ENCODE assay signal across 24 mouse cellular contexts in the genomic region with DNA sequence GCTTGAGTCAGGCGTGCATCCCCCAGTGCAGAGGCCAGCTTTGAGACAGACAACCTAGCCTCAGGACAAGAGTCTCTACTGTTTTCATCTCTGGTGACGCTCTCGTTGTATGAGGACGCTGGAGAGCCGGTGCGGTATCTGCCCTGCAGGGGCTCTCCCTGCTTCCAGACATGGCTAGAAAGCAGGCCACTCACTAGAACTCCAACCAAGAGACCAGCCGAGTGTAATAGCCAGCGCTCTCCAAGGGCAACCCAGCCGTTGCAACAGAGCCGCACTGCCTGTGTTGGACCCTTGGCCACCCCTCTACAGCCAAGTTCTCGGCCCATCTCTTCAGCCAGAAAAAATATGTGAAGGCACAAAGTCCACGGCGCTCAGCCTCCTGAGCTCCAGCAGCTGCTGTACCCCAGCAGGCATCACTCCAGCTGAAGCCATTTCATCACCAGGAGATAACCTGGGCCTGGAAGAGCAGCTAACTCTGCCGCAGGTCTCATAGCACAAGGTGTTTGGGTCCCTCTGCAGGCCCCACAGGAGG.
DNase-seq lines count a peak whose midpoint lies in the region; ATAC-seq lines count a peak whose summit lies in the region.
"Had no signal": no experiment of that assay in that cellular context is flagged by ENCODE, and none has a peak within 500 bp of the region (broad histone marks: within the 10 kb centered on the region; RNA-seq: fewer than 3 reads in every experiment).

No protein-coding gene starts in this region.

- no peaks in the 10 kb centered on the region for H3K36me3 ChIP-seq in forebrain, embryonic 10.5 days (replicated peaks)
- no peaks in the 10 kb centered on the region for H3K36me3 ChIP-seq in forebrain, embryonic 16.5 days (ENCODE audit: control insufficient read depth, insufficient read depth)
- H3K36me3 ChIP-seq in liver, embryonic 12.5 days, result no peaks in the 10 kb centered on the region
- H3K36me3 ChIP-seq in midbrain, embryonic 13.5 days, result no peaks in the 10 kb centered on the region
- H3K36me3 ChIP-seq in midbrain, embryonic 14.5 days (ENCODE audit: control insufficient read depth, insufficient read depth, low read length), result no peaks in the 10 kb centered on the region
- no peaks in the 10 kb centered on the region for H3K36me3 ChIP-seq in liver, embryonic 16.5 days (ENCODE audit: control insufficient read depth, insufficient read depth)
- H3K36me3 ChIP-seq: G1E; heart, embryonic 10.5 days; heart, embryonic 13.5 days; hindbrain, embryonic 12.5 days; hindbrain, embryonic 15.5 days had no signal

- no peak for DNase-seq in forebrain, embryonic 10.5 days (ENCODE audit: extremely low spot score, low spot score)
- DNase-seq in liver, result peak; percentile 6
- no peak for DNase-seq in midbrain, embryonic 14.5 days
- no peak for DNase-seq in thymus, adult 18-20 months
- DNase-seq: adrenal gland, postnatal 10 days; adrenal gland, postnatal 36 days; B cell, adult 2 months; cerebellum, adult 2 months; cerebellum, adult 9-11 months; gastrocnemius, postnatal 25 days; heart, adult 2 months; heart, postnatal 14 days had no signal

- 0 out of 2 replicates have a peak, but pooled peaks cover under 1% of the 10 kb centered on the region for H3K27me3 ChIP-seq in forebrain, embryonic 10.5 days (ENCODE audit: poor library complexity, severe bottlenecking)
- H3K27me3 ChIP-seq in forebrain, embryonic 16.5 days (replicated peaks; ENCODE audit: control insufficient read depth, insufficient read depth, low read length), result peaks cover 22% of the 10 kb centered on the region
- no peaks in the 10 kb centered on the region for H3K27me3 ChIP-seq in liver, embryonic 12.5 days (replicated peaks)
- H3K27me3 ChIP-seq in midbrain, embryonic 13.5 days, result no peaks in the 10 kb centered on the region
- no peaks in the 10 kb centered on the region for H3K27me3 ChIP-seq in midbrain, embryonic 14.5 days (ENCODE audit: control insufficient read depth, insufficient read depth, low read length)
- no peaks in the 10 kb centered on the region for H3K27me3 ChIP-seq in liver, embryonic 16.5 days (ENCODE audit: control insufficient read depth, insufficient read depth, low read depth, low read length)
- H3K27me3 ChIP-seq: CH12.LX; hindbrain, embryonic 12.5 days; hindbrain, embryonic 15.5 days; Patski had no signal

- whole genome bisulfite sequencing in forebrain, embryonic 10.5 days, result 74% methylated on average over 14 of the region's 14 CpGs
- 80% methylated on average over 14 of the region's 14 CpGs for WGBS in forebrain, embryonic 16.5 days
- WGBS in liver, embryonic 12.5 days (ENCODE audit: insufficient replicate concordance), result 70% methylated on average over 14 of the region's 14 CpGs
- WGBS in midbrain, embryonic 13.5 days, result 70% methylated on average over 14 of the region's 14 CpGs
- 70% methylated on average over 14 of the region's 14 CpGs for WGBS in midbrain, embryonic 14.5 days
- 66% methylated on average over 14 of the region's 14 CpGs for WGBS in liver, embryonic 16.5 days (ENCODE audit: insufficient replicate concordance)

- H3K4me2 ChIP-seq in forebrain, embryonic 16.5 days (ENCODE audit: low read length), result no peak overlapping the region
- no peak overlapping the region for H3K4me2 ChIP-seq in liver, embryonic 12.5 days
- H3K4me2 ChIP-seq in midbrain, embryonic 13.5 days (replicated peaks), result no peak overlapping the region
- H3K4me2 ChIP-seq in midbrain, embryonic 14.5 days (ENCODE audit: low read length), result no peak overlapping the region
- no peak overlapping the region for H3K4me2 ChIP-seq in liver, embryonic 16.5 days (ENCODE audit: low read depth, low read length)
- H3K4me2 ChIP-seq: heart, embryonic 13.5 days; hindbrain, embryonic 12.5 days; hindbrain, embryonic 15.5 days had no signal

- H3K4me1 ChIP-seq in forebrain, embryonic 10.5 days, result peaks cover 12% of the 10 kb centered on the region
- H3K4me1 ChIP-seq in forebrain, embryonic 16.5 days (replicated peaks; ENCODE audit: control insufficient read depth, insufficient read depth, low read length), result peaks cover 2% of the 10 kb centered on the region; the same call in 1 of the 2 replicates
- peaks cover 3% of the 10 kb centered on the region; the same call in 1 of the 2 replicates for H3K4me1 ChIP-seq in liver, embryonic 12.5 days
- 0 out of 2 replicates have a peak, but pooled peaks cover 5% of the 10 kb centered on the region for H3K4me1 ChIP-seq in midbrain, embryonic 13.5 days (replicated peaks)
- no peaks in the 10 kb centered on the region for H3K4me1 ChIP-seq in midbrain, embryonic 14.5 days (ENCODE audit: control insufficient read depth, insufficient read depth, low read length)
- H3K4me1 ChIP-seq in liver, embryonic 16.5 days (ENCODE audit: control insufficient read depth, low read depth, low read length), result no peaks in the 10 kb centered on the region; the same call in 1 of the 2 replicates

- no peak overlapping the region for H3K9ac ChIP-seq in forebrain, embryonic 16.5 days (replicated peaks; ENCODE audit: low read depth, low read length)
- no peak overlapping the region for H3K9ac ChIP-seq in liver, embryonic 12.5 days
- no peak overlapping the region for H3K9ac ChIP-seq in midbrain, embryonic 13.5 days (replicated peaks)
- no peak overlapping the region for H3K9ac ChIP-seq in midbrain, embryonic 14.5 days (replicated peaks; ENCODE audit: low read length)
- no peak overlapping the region for H3K9ac ChIP-seq in liver, embryonic 16.5 days (ENCODE audit: low read depth, low read length)
- H3K9ac ChIP-seq: heart, embryonic 13.5 days; hindbrain, embryonic 12.5 days; hindbrain, embryonic 15.5 days had no signal

- no peak for ATAC-seq in forebrain, embryonic 16.5 days
- no peak for ATAC-seq in liver, embryonic 12.5 days
- ATAC-seq in midbrain, embryonic 13.5 days, result no peak
- no peak for ATAC-seq in midbrain, embryonic 14.5 days (ENCODE audit: low FRiP score, low TSS enrichment)
- ATAC-seq in liver, embryonic 16.5 days (ENCODE audit: low read depth), result peak; percentile 51
- ATAC-seq: forebrain, embryonic 14.5 days; Patski had no signal

- H3K9me3 ChIP-seq in forebrain, embryonic 10.5 days, result no peaks in the 10 kb centered on the region
- H3K9me3 ChIP-seq in forebrain, embryonic 16.5 days (ENCODE audit: control insufficient read depth, low read length), result no peaks in the 10 kb centered on the region
- no peaks in the 10 kb centered on the region for H3K9me3 ChIP-seq in liver, embryonic 12.5 days (replicated peaks)
- no peaks in the 10 kb centered on the region for H3K9me3 ChIP-seq in midbrain, embryonic 13.5 days
- no peaks in the 10 kb centered on the region for H3K9me3 ChIP-seq in midbrain, embryonic 14.5 days (ENCODE audit: control insufficient read depth, low read length)
- H3K9me3 ChIP-seq in liver, embryonic 16.5 days (replicated peaks; ENCODE audit: control insufficient read depth, low read length), result no peaks in the 10 kb centered on the region
- H3K9me3 ChIP-seq: heart, embryonic 10.5 days; heart, embryonic 13.5 days; hindbrain, embryonic 12.5 days; hindbrain, embryonic 15.5 days had no signal

- H3K4me3 ChIP-seq in forebrain, embryonic 10.5 days, result no peak overlapping the region
- H3K4me3 ChIP-seq in forebrain, embryonic 16.5 days (replicated peaks; ENCODE audit: low read length), result no peak overlapping the region
- H3K4me3 ChIP-seq in liver, embryonic 12.5 days, result no peak overlapping the region
- no peak overlapping the region for H3K4me3 ChIP-seq in midbrain, embryonic 13.5 days (replicated peaks)
- H3K4me3 ChIP-seq in midbrain, embryonic 14.5 days (replicated peaks; ENCODE audit: low read depth, low read length), result no peak overlapping the region
- H3K4me3 ChIP-seq in liver, embryonic 16.5 days (ENCODE audit: low read depth, low read length), result no peak overlapping the region
- H3K4me3 ChIP-seq: heart, adult 2 months; heart, embryonic 10.5 days; heart, embryonic 13.5 days; hindbrain, embryonic 12.5 days; hindbrain, embryonic 15.5 days had no signal

- H3K27ac ChIP-seq in forebrain, embryonic 10.5 days, result 0 out of 2 replicates have a peak overlapping the region, but pooled peaks have one; percentile 6
- no peak overlapping the region for H3K27ac ChIP-seq in forebrain, embryonic 16.5 days (ENCODE audit: low read length)
- no peak overlapping the region for H3K27ac ChIP-seq in liver, embryonic 12.5 days
- peak overlapping the region; percentile 37; the same call in 1 of the 2 replicates for H3K27ac ChIP-seq in midbrain, embryonic 13.5 days
- H3K27ac ChIP-seq in midbrain, embryonic 14.5 days (replicated peaks; ENCODE audit: low read depth, low read length), result no peak overlapping the region
- no peak overlapping the region for H3K27ac ChIP-seq in liver, embryonic 16.5 days (ENCODE audit: low read length)
- H3K27ac ChIP-seq: heart, adult 2 months; heart, embryonic 10.5 days; heart, embryonic 13.5 days; hindbrain, embryonic 12.5 days; hindbrain, embryonic 15.5 days had no signal

Comparison
In these comparisons a context has a peak if more than half of its experiments do, and no peak if none do; other contexts are left out.
1. H3K27ac ChIP-seq: peak in forebrain, embryonic 10.5 days (single experiment) and midbrain, embryonic 13.5 days (single experiment); none in forebrain, embryonic 16.5 days (single experiment), liver, embryonic 12.5 days (single experiment), midbrain, embryonic 14.5 days (single experiment) and liver, embryonic 16.5 days (single experiment).